Mouse (Mus musculus) kidney, embryonic 14.5 days (tissue): ENCODE measurements around the gene Sfmbt2. TPM values are rescaled to one million over a fixed set of nuclear protein-coding genes. Genes with fewer than 3 reads are reported as not detected.

Experiments used
- ATAC-seq: fragments of 200-750 bp; cut with Nextera tagmentation; 2 replicates; pipeline ENCODE4 v1.8.0; 2017; ENCODE audit warnings: moderate number of reproducible peaks, mild to moderate bottlenecking, moderate TSS enrichment, moderate library complexity; ENCODE audit not compliant: low FRiP score, low TSS enrichment
- H3K27ac ChIP-seq: fragments of 300-500 bp; sonication (generic); 2 replicates; pipeline ENCODE4 v1.5.1; 2014; ENCODE audit warnings: low read depth, mild to moderate bottlenecking, low read length, moderate library complexity, mixed read lengths
- H3K27me3 ChIP-seq: fragments of 300-500 bp; sonication (generic); 2 replicates; pipeline ENCODE4 v1.6.1; 2014; ENCODE audit warnings: mild to moderate bottlenecking, low read length; ENCODE audit not compliant: control insufficient read depth, insufficient read depth
- H3K36me3 ChIP-seq: fragments of 300-500 bp; sonication (generic); 2 replicates; pipeline ENCODE4 v1.6.1; 2014; ENCODE audit warnings: low read length, mixed read lengths; ENCODE audit not compliant: control insufficient read depth, insufficient read depth
- H3K4me1 ChIP-seq: fragments of 300-500 bp; sonication (generic); 2 replicates; pipeline ENCODE4 v1.6.1; 2014; ENCODE audit warnings: low read length, mixed read lengths; ENCODE audit not compliant: control insufficient read depth, insufficient read depth
- H3K4me2 ChIP-seq: fragments of 300-500 bp; sonication (generic); replicated peaks from 2 replicates; pipeline ENCODE4 v1.6.1; 2014; ENCODE audit warnings: low read depth, mild to moderate bottlenecking, low read length
- H3K4me3 ChIP-seq: fragments of 300-500 bp; sonication (generic); 2 replicates; pipeline ENCODE4 v1.5.1; 2014; ENCODE audit warnings: mild to moderate bottlenecking, low read length
- H3K9ac ChIP-seq: fragments of 300-500 bp; sonication (generic); 2 replicates; pipeline ENCODE4 v1.6.1; 2014; ENCODE audit warnings: low read depth, mild to moderate bottlenecking, low read length, moderate library complexity
- H3K9me3 ChIP-seq: fragments of 300-500 bp; sonication (generic); 2 replicates; pipeline ENCODE4 v1.6.1; 2016; ENCODE audit warnings: low read length; ENCODE audit not compliant: control insufficient read depth
- WGBS: fragments of 180-500 bp; shearing (Covaris S2); extraction: QIAGEN DNeasy Blood & Tissue Kit; methylation state at CpG from one replicate; pipeline ENCODE4 v1.1.7; 2014; 5-methylcytosine and 5-hydroxymethylcytosine counted together
- polyA plus RNA-seq: library from polyadenylated mRNA; unstranded; fragments of >200 nt; fragmentation: Nextera tagmentation; extraction: Ambion mirVana; gene quantifications from 2 replicates; pipeline ENCODE4 v1.2.1, GENCODE M21; 2014

Sfmbt2 gene
- polyA plus RNA-seq, 1 experiment from 2014 or later: 2.3 TPM

- peak; percentile 79 for ATAC-seq
- H3K9ac ChIP-seq: peak overlapping the region; percentile 40; the same call in 1 of the 2 replicates
- no peak overlapping the region for H3K27ac ChIP-seq
- no peaks in the 10 kb centered on the region for H3K9me3 ChIP-seq
- WGBS: under 1% methylated on average over 34 of the region's 34 CpGs
- no peaks in the 10 kb centered on the region for H3K36me3 ChIP-seq
- peaks cover 46% of the 10 kb centered on the region for H3K27me3 ChIP-seq
- peak overlapping the region; percentile 51 for H3K4me3 ChIP-seq
- H3K4me1 ChIP-seq: peaks cover 14% of the 10 kb centered on the region; the same call in 1 of the 2 replicates
- peak overlapping the region; percentile 93 for H3K4me2 ChIP-seq
Observed at GRCm38 (mm10) chr2:10374207-10375023, 4.1 kb downstream of the Sfmbt2 start.

- Histone ChIP-seq H3K36me3 (no peaks in the 10 kb centered on the region), H3K27me3 (peaks cover 40% of the 10 kb centered on the region), H3K4me1 (peaks cover 14% of the 10 kb centered on the region; the same call in 1 of the 2 replicates), H3K27ac (no peak overlapping the region), H3K4me2 (peak overlapping the region; percentile 93), H3K9ac (peak overlapping the region; percentile 40; the same call in 1 of the 2 replicates), H3K4me3 (peak overlapping the region; percentile 51), H3K9me3 (no peaks in the 10 kb centered on the region)
- ATAC-seq: peak; percentile 9; the same call in 1 of the 2 replicates
- WGBS: under 1% methylated on average over 22 of the region's 22 CpGs
Observed at GRCm38 (mm10) chr2:10375024-10375372, 4.7 kb downstream of the Sfmbt2 start.

- WGBS: 72% methylated on average over 4 of the region's 4 CpGs
- ATAC-seq: no peak
- H3K27me3 ChIP-seq: no peaks in the 10 kb centered on the region
- no peak overlapping the region for H3K4me2 ChIP-seq
- H3K4me3 ChIP-seq: no peak overlapping the region
- no peak overlapping the region for H3K27ac ChIP-seq
- H3K9ac ChIP-seq: no peak overlapping the region
- no peaks in the 10 kb centered on the region for H3K9me3 ChIP-seq
- H3K36me3 ChIP-seq: no peaks in the 10 kb centered on the region
- H3K4me1 ChIP-seq: no peaks in the 10 kb centered on the region
Observed at GRCm38 (mm10) chr2:10389988-10390387, 19.7 kb downstream of the Sfmbt2 start.

GRCm38 (mm10) chr2:10390791-10391190, 20.5 kb downstream of the Sfmbt2 start:
- H3K9me3 ChIP-seq: no peaks in the 10 kb centered on the region
- H3K27ac ChIP-seq: no peak overlapping the region
- H3K9ac ChIP-seq: no peak overlapping the region
- H3K36me3 ChIP-seq: no peaks in the 10 kb centered on the region
- H3K4me1 ChIP-seq: no peaks in the 10 kb centered on the region
- no peak overlapping the region for H3K4me2 ChIP-seq
- WGBS: 20% methylated on average over 7 of the region's 7 CpGs
- no peaks in the 10 kb centered on the region for H3K27me3 ChIP-seq
- no peak for ATAC-seq
- H3K4me3 ChIP-seq: no peak overlapping the region

- no peak overlapping the region for H3K4me2 ChIP-seq
- ATAC-seq: no peak
- no peak overlapping the region for H3K27ac ChIP-seq
- H3K4me3 ChIP-seq: no peak overlapping the region
- H3K9me3 ChIP-seq: no peaks in the 10 kb centered on the region
- H3K9ac ChIP-seq: no peak overlapping the region
- no peaks in the 10 kb centered on the region for H3K4me1 ChIP-seq
- 89% methylated on average over 11 of the region's 11 CpGs for WGBS
- H3K27me3 ChIP-seq: no peaks in the 10 kb centered on the region
- no peaks in the 10 kb centered on the region for H3K36me3 ChIP-seq
Observed at GRCm38 (mm10) chr2:10395143-10395542, 24.8 kb downstream of the Sfmbt2 start.

- ATAC-seq: no peak
- WGBS: 61% methylated on average over 9 of the region's 9 CpGs
- H3K4me1 ChIP-seq: no peaks in the 10 kb centered on the region
- H3K9ac ChIP-seq: no peak overlapping the region
- H3K27me3 ChIP-seq: no peaks in the 10 kb centered on the region
- no peak overlapping the region for H3K4me3 ChIP-seq
- no peak overlapping the region for H3K4me2 ChIP-seq
- no peaks in the 10 kb centered on the region for H3K36me3 ChIP-seq
- no peaks in the 10 kb centered on the region for H3K9me3 ChIP-seq
- H3K27ac ChIP-seq: no peak overlapping the region
Observed at GRCm38 (mm10) chr2:10397790-10398189, 27.5 kb downstream of the Sfmbt2 start.

- H3K27me3 ChIP-seq: no peaks in the 10 kb centered on the region
- H3K9me3 ChIP-seq: no peaks in the 10 kb centered on the region
- no peak overlapping the region for H3K4me3 ChIP-seq
- no peak for ATAC-seq
- no peaks in the 10 kb centered on the region for H3K4me1 ChIP-seq
- no peak overlapping the region for H3K4me2 ChIP-seq
- no peak overlapping the region for H3K9ac ChIP-seq
- WGBS: 78% methylated on average over 2 of the region's 2 CpGs
- no peaks in the 10 kb centered on the region; the same call in 1 of the 2 replicates for H3K36me3 ChIP-seq
- H3K27ac ChIP-seq: no peak overlapping the region
Observed at GRCm38 (mm10) chr2:10406151-10406550, 35.8 kb downstream of the Sfmbt2 start.

GRCm38 (mm10) chr2:10409422-10409821, 39.1 kb downstream of the Sfmbt2 start:
- ATAC-seq: no peak

GRCm38 (mm10) chr2:10410069-10410468, 39.8 kb downstream of the Sfmbt2 start:
- H3K27ac ChIP-seq: no peak overlapping the region
- H3K4me3 ChIP-seq: no peak overlapping the region
- no peak overlapping the region for H3K4me2 ChIP-seq
- no peaks in the 10 kb centered on the region for H3K4me1 ChIP-seq
- 95% methylated on average over 5 of the region's 5 CpGs for WGBS
- no peaks in the 10 kb centered on the region for H3K36me3 ChIP-seq
- no peaks in the 10 kb centered on the region for H3K9me3 ChIP-seq
- no peaks in the 10 kb centered on the region for H3K27me3 ChIP-seq
- ATAC-seq: no peak
- H3K9ac ChIP-seq: no peak overlapping the region

More at GRCm38 (mm10) chr2:10409422-10409821, 39.1 kb downstream of the Sfmbt2 start:
- WGBS: 92% methylated on average over 13 of the region's 13 CpGs
- Histone ChIP-seq H3K27me3 (no peaks in the 10 kb centered on the region), H3K36me3 (no peaks in the 10 kb centered on the region; the same call in 1 of the 2 replicates), H3K9ac (no peak overlapping the region), H3K4me3 (no peak overlapping the region), H3K4me1 (no peaks in the 10 kb centered on the region), H3K4me2 (no peak overlapping the region), H3K27ac (no peak overlapping the region), H3K9me3 (no peaks in the 10 kb centered on the region)
